In the genomic region with DNA sequence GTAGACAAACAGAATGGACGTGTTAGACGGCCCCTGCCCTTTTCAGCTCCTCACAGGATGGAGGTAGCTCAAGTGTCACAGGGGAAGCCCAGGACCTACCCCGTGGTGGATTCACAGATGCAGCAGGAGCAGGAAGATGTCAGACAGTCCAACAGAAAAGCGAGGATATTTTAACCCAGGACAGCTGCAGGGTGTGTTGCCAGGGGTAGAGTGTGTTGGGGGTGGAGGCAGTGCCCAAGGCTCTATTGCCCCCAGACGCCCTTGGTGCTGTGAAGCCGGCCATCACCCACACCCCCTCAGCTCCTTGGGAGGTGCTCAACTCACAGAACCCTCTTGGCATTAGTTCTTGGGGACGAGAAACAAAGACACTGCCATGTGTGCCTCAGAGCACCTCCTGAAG, we compare ENCODE assay signal across 9 mouse cellular contexts. TPM values are rescaled to one million over a fixed set of nuclear protein-coding genes. Genes with fewer than 3 reads are reported as not detected.
DNase-seq lines count a peak whose midpoint lies in the region; ATAC-seq and TF ChIP-seq lines count a peak whose summit lies in the region.
"Had no signal": no experiment of that assay in that cellular context is flagged by ENCODE, and none has a peak within 500 bp of the region (broad histone marks: within the 10 kb centered on the region; RNA-seq: fewer than 3 reads in every experiment).

No protein-coding gene starts in this region.

- WGBS in midbrain, embryonic 11.5 days, result 32% methylated on average over 7 of the region's 7 CpGs
- 38% methylated on average over 7 of the region's 7 CpGs for WGBS in midbrain, postnatal 0 days
- 11% methylated on average over 7 of the region's 7 CpGs for WGBS in limb, embryonic 11.5 days
- 27% methylated on average over 7 of the region's 7 CpGs for WGBS in stomach, postnatal 0 days

- peak overlapping the region; percentile 21; the same call in 1 of the 2 replicates for H3K4me2 ChIP-seq in midbrain, embryonic 11.5 days
- H3K4me2 ChIP-seq in midbrain, postnatal 0 days (ENCODE audit: low read depth, low read length, poor library complexity, severe bottlenecking), result no peak overlapping the region
- peak overlapping the region; percentile 41 for H3K4me2 ChIP-seq in limb, embryonic 11.5 days (ENCODE audit: low read depth, severe bottlenecking)
- H3K4me2 ChIP-seq in stomach, postnatal 0 days (replicated peaks; ENCODE audit: low read depth), result no peak overlapping the region; the same call in 1 of the 2 replicates

- TF ChIP-seq EP300 in stomach, postnatal 0 days (optimal IDR thresholded peaks at IDR 0.05), result no peak

- H3K9me3 ChIP-seq in midbrain, embryonic 11.5 days (ENCODE audit: control insufficient read depth, low read length), result no peaks in the 10 kb centered on the region
- no peaks in the 10 kb centered on the region for H3K9me3 ChIP-seq in midbrain, postnatal 0 days (ENCODE audit: low read length)
- H3K9me3 ChIP-seq in limb, embryonic 11.5 days (ENCODE audit: control insufficient read depth, low read length), result no peaks in the 10 kb centered on the region
- no peaks in the 10 kb centered on the region for H3K9me3 ChIP-seq in stomach, postnatal 0 days (ENCODE audit: control insufficient read depth, low read length)

- TF ChIP-seq CTCF in gastrocnemius, adult 2 months (IDR thresholded peaks at IDR 0.05), result no peak
- TF ChIP-seq CTCF in midbrain, postnatal 0 days (IDR thresholded peaks at IDR 0.05), result no peak
- no peak for TF ChIP-seq CTCF in stomach, postnatal 0 days (IDR thresholded peaks at IDR 0.05; ENCODE audit: low read depth)

- no peak overlapping the region for H3K9ac ChIP-seq in midbrain, embryonic 11.5 days (ENCODE audit: low read length)
- H3K9ac ChIP-seq in midbrain, postnatal 0 days (replicated peaks; ENCODE audit: low read length, poor library complexity, severe bottlenecking), result no peak overlapping the region
- H3K9ac ChIP-seq in limb, embryonic 11.5 days (ENCODE audit: low read length), result peak overlapping the region; percentile 55; the same call in 1 of the 2 replicates
- H3K9ac ChIP-seq in stomach, postnatal 0 days (ENCODE audit: low read length), result peak overlapping the region; percentile 27; the same call in 1 of the 2 replicates

- H3K27ac ChIP-seq in gastrocnemius, adult 2 months, result peak overlapping the region; percentile 44
- no peak overlapping the region for H3K27ac ChIP-seq in midbrain, embryonic 11.5 days (ENCODE audit: low read depth, low read length)
- H3K27ac ChIP-seq in midbrain, postnatal 0 days (ENCODE audit: low read depth, low read length), result no peak overlapping the region
- H3K27ac ChIP-seq in limb, embryonic 11.5 days (replicated peaks; ENCODE audit: low read depth, low read length), result peak overlapping the region; percentile 94
- no peak overlapping the region for H3K27ac ChIP-seq in stomach, postnatal 0 days (replicated peaks)

- H3K4me3 ChIP-seq in gastrocnemius, adult 2 months, result peak overlapping the region; percentile 2; the same call in 1 of the 2 replicates
- no peak overlapping the region for H3K4me3 ChIP-seq in midbrain, embryonic 11.5 days (ENCODE audit: low read depth, low read length)
- no peak overlapping the region for H3K4me3 ChIP-seq in midbrain, postnatal 0 days (ENCODE audit: low read depth, low read length)
- 0 out of 2 replicates have a peak overlapping the region, but pooled peaks have one; percentile 3 for H3K4me3 ChIP-seq in limb, embryonic 11.5 days (ENCODE audit: low read depth, low read length)
- H3K4me3 ChIP-seq in stomach, postnatal 0 days (ENCODE audit: low read depth, low read length), result no peak overlapping the region

- peak; percentile 26; the same call in 1 of the 2 replicates for ATAC-seq in midbrain, embryonic 11.5 days (ENCODE audit: low FRiP score)
- ATAC-seq in midbrain, postnatal 0 days (ENCODE audit: low FRiP score), result no peak
- peak; percentile 5; the same call in 1 of the 2 replicates for ATAC-seq in limb, embryonic 11.5 days (ENCODE audit: insufficient number of reproducible peaks, low FRiP score, low TSS enrichment, low read depth)
- no peak; the same call in 1 of the 2 replicates for ATAC-seq in stomach, postnatal 0 days (ENCODE audit: low FRiP score, low TSS enrichment)

- peaks cover 11% of the 10 kb centered on the region for H3K4me1 ChIP-seq in midbrain, embryonic 11.5 days (ENCODE audit: control insufficient read depth, insufficient read depth, low read length)
- no peaks in the 10 kb centered on the region; the same call in 1 of the 2 replicates for H3K4me1 ChIP-seq in midbrain, postnatal 0 days (ENCODE audit: insufficient read depth, low read length)
- H3K4me1 ChIP-seq in limb, embryonic 11.5 days (ENCODE audit: control insufficient read depth, insufficient read depth, low read length), result peaks cover 40% of the 10 kb centered on the region
- no peaks in the 10 kb centered on the region for H3K4me1 ChIP-seq in stomach, postnatal 0 days (replicated peaks; ENCODE audit: control insufficient read depth, insufficient read depth)

- no peaks in the 10 kb centered on the region for H3K36me3 ChIP-seq in midbrain, embryonic 11.5 days (ENCODE audit: control insufficient read depth, insufficient read depth, low read length)
- no peaks in the 10 kb centered on the region for H3K36me3 ChIP-seq in midbrain, postnatal 0 days (ENCODE audit: insufficient read depth, low read length)
- no peaks in the 10 kb centered on the region for H3K36me3 ChIP-seq in limb, embryonic 11.5 days (ENCODE audit: control insufficient read depth, insufficient read depth, low read length)
- H3K36me3 ChIP-seq in stomach, postnatal 0 days (ENCODE audit: control insufficient read depth, insufficient read depth, low read length), result no peaks in the 10 kb centered on the region

- intact Hi-C loops in gastrocnemius, adult 2 months (cut with DNase I), result loop anchor here (2.0 kb wide), 1 partner anchor 38 kb away; no protein-coding TSS in a partner anchor

- no peak for DNase-seq in gastrocnemius, adult 2 months
- no peak for DNase-seq in gastrocnemius, adult 18-20 months (ENCODE audit: low spot score)
- no peak for DNase-seq in midbrain, embryonic 11.5 days (ENCODE audit: low spot score, missing footprints)
- DNase-seq in midbrain, postnatal 0 days (ENCODE audit: low spot score), result no peak
- DNase-seq in limb, embryonic 11.5 days (ENCODE audit: low spot score), result no peak
- no peak for DNase-seq in stomach, postnatal 0 days (ENCODE audit: low spot score)
- DNase-seq in left cerebral cortex, adult 9 months (ENCODE audit: low spot score in 2 of 2), result no peak
- no peak for DNase-seq in gastrocnemius, postnatal 10 days
- DNase-seq: cerebellum, adult 2 months had no signal

- H3K27me3 ChIP-seq in midbrain, embryonic 11.5 days (ENCODE audit: control insufficient read depth, insufficient read depth, low read length), result no peaks in the 10 kb centered on the region; the same call in 1 of the 2 replicates
- H3K27me3 ChIP-seq in midbrain, postnatal 0 days (ENCODE audit: insufficient read depth, low read length), result no peaks in the 10 kb centered on the region
- H3K27me3 ChIP-seq in limb, embryonic 11.5 days (ENCODE audit: control insufficient read depth, insufficient read depth, low read length), result no peaks in the 10 kb centered on the region
- no peaks in the 10 kb centered on the region for H3K27me3 ChIP-seq in stomach, postnatal 0 days (ENCODE audit: control insufficient read depth, insufficient read depth, low read length)

RNA-seq across cellular contexts. Expression of a gene that starts 40.8 kb away (rescaled TPM):
- 100 to 1,000 TPM; 214 to 256 TPM for total RNA-seq in gastrocnemius, adult 2 months (2021)
- total RNA-seq in gastrocnemius, adult 18-20 months (2021), result 100 to 1,000 TPM; 223 to 227 TPM
- polyA plus RNA-seq in midbrain, embryonic 11.5 days (2014; fragmentation: Nextera tagmentation; extraction: Ambion mirVana), result 32.1 and 41.8 TPM in 2 replicates
- total RNA-seq in midbrain, postnatal 0 days (2014; rRNA removed), result 151 and 208 TPM in 2 replicates
- 51.8 and 53.3 TPM in 2 replicates for polyA plus RNA-seq in midbrain, postnatal 0 days (2015; fragmentation: Nextera tagmentation; extraction: Ambion mirVana)
- polyA plus RNA-seq in limb, embryonic 11.5 days (2014; fragmentation: Nextera tagmentation; extraction: Ambion mirVana), result 51.7 and 56.6 TPM in 2 replicates
- 14.0 and 15.5 TPM in 2 replicates for polyA plus RNA-seq in stomach, postnatal 0 days (2015; fragmentation: Nextera tagmentation; extraction: Ambion mirVana)
- total RNA-seq in gastrocnemius, postnatal 10 days (2021), result 100 to 1,000 TPM; 276 to 282 TPM

Comparison
In these comparisons a context has a peak if more than half of its experiments do, and no peak if none do; other contexts are left out.
1. ATAC-seq: peak in midbrain, embryonic 11.5 days (single experiment) and limb, embryonic 11.5 days (single experiment); none in midbrain, postnatal 0 days (single experiment) and stomach, postnatal 0 days (single experiment).
2. H3K4me2 ChIP-seq: peak in midbrain, embryonic 11.5 days (single experiment) and limb, embryonic 11.5 days (single experiment); none in midbrain, postnatal 0 days (single experiment) and stomach, postnatal 0 days (single experiment).
3. H3K27ac ChIP-seq: peak in gastrocnemius, adult 2 months (single experiment) and limb, embryonic 11.5 days (single experiment); none in midbrain, embryonic 11.5 days (single experiment), midbrain, postnatal 0 days (single experiment) and stomach, postnatal 0 days (single experiment).
4. H3K4me3 ChIP-seq: peak in gastrocnemius, adult 2 months (single experiment) and limb, embryonic 11.5 days (single experiment); none in midbrain, embryonic 11.5 days (single experiment), midbrain, postnatal 0 days (single experiment) and stomach, postnatal 0 days (single experiment).
5. H3K9ac ChIP-seq: peak in limb, embryonic 11.5 days (single experiment) and stomach, postnatal 0 days (single experiment); none in midbrain, embryonic 11.5 days (single experiment) and midbrain, postnatal 0 days (single experiment).